Mouse (Mus musculus) midbrain, postnatal 0 days (tissue): ENCODE measurements at regions not wholly inside any gene's neighbourhood (a gene's known extent, or its start where the extent isn't known, plus 50 kb on each side); places are given as distances from the start of the nearest gene placed in this dataset.

Source experiments
- ATAC-seq: fragments of 200-750 bp; cut with Nextera tagmentation; 2 replicates; pipeline ENCODE4 v1.8.0; 2017; ENCODE audit warnings: moderate number of reproducible peaks, mild to moderate bottlenecking, moderate TSS enrichment, moderate library complexity; ENCODE audit not compliant: low FRiP score
- DNase-seq: peaks from one replicate; pipeline ENCODE4 v3.0.0-alpha.2; 2015; ENCODE audit warnings: low spot score
- H3K27ac ChIP-seq: fragments of 300-500 bp; sonication (generic); 2 replicates; pipeline ENCODE4 v1.5.1; 2014; ENCODE audit warnings: low read depth, mild to moderate bottlenecking, low read length, mixed read lengths
- H3K27me3 ChIP-seq: fragments of 300-500 bp; sonication (generic); 2 replicates; pipeline ENCODE4 v1.6.1; 2014; ENCODE audit warnings: low read length, control low read depth, mixed read lengths; ENCODE audit not compliant: insufficient read depth
- H3K36me3 ChIP-seq: fragments of 300-500 bp; sonication (generic); 2 replicates; pipeline ENCODE4 v1.6.1; 2014; ENCODE audit warnings: low read length, control low read depth, mixed read lengths; ENCODE audit not compliant: insufficient read depth
- H3K4me1 ChIP-seq: fragments of 300-500 bp; sonication (generic); 2 replicates; pipeline ENCODE4 v1.6.1; 2014; ENCODE audit warnings: mild to moderate bottlenecking, control low read depth, antibody characterized with exemption, low read length, mixed read lengths; ENCODE audit not compliant: insufficient read depth
- H3K4me2 ChIP-seq: fragments of 300-500 bp; sonication (generic); 2 replicates; pipeline ENCODE4 v1.6.1; 2014; ENCODE audit warnings: low read depth, mild to moderate bottlenecking, low read length, mixed read lengths; ENCODE audit not compliant: poor library complexity, severe bottlenecking
- H3K4me3 ChIP-seq: fragments of 300-500 bp; sonication (generic); 2 replicates; pipeline ENCODE4 v1.5.1; 2014; ENCODE audit warnings: low read depth, mild to moderate bottlenecking, low read length, moderate library complexity
- H3K9ac ChIP-seq: fragments of 300-500 bp; sonication (generic); replicated peaks from 2 replicates; pipeline ENCODE4 v1.6.1; 2014; ENCODE audit warnings: mild to moderate bottlenecking, low read length, moderate library complexity, mixed read lengths; ENCODE audit not compliant: poor library complexity, severe bottlenecking
- H3K9me3 ChIP-seq: fragments of 300-500 bp; sonication (generic); 2 replicates; pipeline ENCODE4 v1.6.1; 2016; ENCODE audit warnings: low read length, control low read depth
- CTCF ChIP-seq: IDR thresholded peaks from 2 replicates; pipeline ENCODE4 v1.5.1; 2016; ENCODE audit warnings: antibody characterized with exemption, mild to moderate bottlenecking
- WGBS: fragments of 180-500 bp; shearing (Covaris S2); extraction: QIAGEN DNeasy Blood & Tissue Kit; methylation state at CpG from one replicate; pipeline ENCODE4 v1.1.7; 2014; 5-methylcytosine and 5-hydroxymethylcytosine counted together

DNA sequence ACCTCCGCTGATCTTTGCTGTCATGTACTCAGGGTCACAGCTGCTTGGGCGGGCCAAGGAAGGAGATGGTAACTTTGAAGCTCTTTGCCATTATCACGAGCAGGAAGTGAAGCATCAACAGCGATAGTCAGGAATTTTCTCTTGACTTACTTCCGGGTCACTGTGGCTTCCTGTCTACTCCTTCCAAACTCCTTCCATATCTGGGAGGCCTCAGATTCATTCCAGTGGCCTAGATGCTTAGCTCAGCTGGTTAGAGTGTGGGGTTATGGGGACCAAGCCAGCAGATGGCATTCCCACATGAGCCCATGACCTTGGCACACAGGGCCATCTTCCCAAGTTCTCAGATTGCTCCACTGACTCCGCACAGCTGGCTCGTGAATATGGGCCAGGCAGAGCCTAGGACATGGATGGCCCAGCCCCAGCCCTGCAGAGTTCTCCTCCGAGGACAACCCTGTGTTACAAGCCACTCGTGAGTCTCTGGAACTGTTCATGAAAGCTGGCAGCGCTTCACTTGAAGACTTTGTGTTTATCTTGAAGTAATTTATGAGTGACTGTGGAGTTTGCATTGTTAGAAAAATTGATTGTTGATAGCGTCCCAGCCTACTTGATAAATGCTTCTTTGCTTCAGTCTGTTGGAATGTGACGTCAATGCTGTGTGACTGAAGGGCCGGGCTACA, 133.2 kb downstream of the Slc30a10 start:
- WGBS: 85% methylated on average over 13 of the region's 13 CpGs
- H3K36me3 ChIP-seq: no peaks in the 10 kb centered on the region
- H3K27ac ChIP-seq: no peak overlapping the region
- H3K4me1 ChIP-seq: no peaks in the 10 kb centered on the region
- H3K27me3 ChIP-seq: no peaks in the 10 kb centered on the region
- no peak overlapping the region for H3K9ac ChIP-seq
- DNase-seq (no peak), ATAC-seq (no peak)
- H3K4me2 ChIP-seq: no peak overlapping the region
- H3K9me3 ChIP-seq: no peaks in the 10 kb centered on the region
- no peak overlapping the region for H3K4me3 ChIP-seq
- no peak for TF ChIP-seq CTCF

DNA sequence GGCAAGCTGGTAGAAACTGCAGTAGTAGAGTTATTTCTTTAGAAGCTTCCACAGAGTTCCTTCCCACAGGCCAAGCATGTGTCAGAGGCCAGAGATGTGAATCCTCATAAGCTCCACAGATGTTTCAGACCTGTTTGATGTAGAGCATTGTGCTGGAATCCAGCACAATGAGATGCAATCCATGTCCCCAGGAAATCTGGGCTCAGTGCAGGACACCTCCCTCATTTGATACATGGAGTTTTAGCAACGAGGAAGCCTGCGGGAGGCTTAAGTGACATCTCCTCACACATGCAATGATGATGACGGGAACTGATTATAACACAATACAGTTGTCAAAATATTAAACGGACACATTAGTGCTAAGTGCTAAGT, 133.7 kb downstream of the Slc30a10 start:
- Histone ChIP-seq H3K4me3 (no peak overlapping the region), H3K9me3 (no peaks in the 10 kb centered on the region), H3K27me3 (no peaks in the 10 kb centered on the region), H3K27ac (no peak overlapping the region), H3K4me2 (no peak overlapping the region), H3K36me3 (no peaks in the 10 kb centered on the region), H3K4me1 (no peaks in the 10 kb centered on the region), H3K9ac (no peak overlapping the region)
- ATAC-seq: no peak
- no peak for DNase-seq
- no peak for TF ChIP-seq CTCF
- 83% methylated on average over 4 of the region's 4 CpGs for WGBS

- ATAC-seq (no peak), DNase-seq (no peak)
- 90% methylated on average over 5 of the region's 5 CpGs for WGBS
- TF ChIP-seq CTCF: no peak
- no peaks in the 10 kb centered on the region for H3K4me1 ChIP-seq
- no peak overlapping the region for H3K4me2 ChIP-seq
- H3K27ac ChIP-seq: no peak overlapping the region
- no peak overlapping the region for H3K4me3 ChIP-seq
- no peaks in the 10 kb centered on the region for H3K27me3 ChIP-seq
- no peak overlapping the region for H3K9ac ChIP-seq
- H3K36me3 ChIP-seq: no peaks in the 10 kb centered on the region
- no peaks in the 10 kb centered on the region for H3K9me3 ChIP-seq
Observed at GRCm38 (mm10) chr1:185596815-185597214, 142.2 kb downstream of the Slc30a10 start.

GRCm38 (mm10) chr1:185598514-185598913, 143.9 kb downstream of the Slc30a10 start:
- ATAC-seq (no peak), DNase-seq (no peak)
- Histone ChIP-seq H3K27me3 (no peaks in the 10 kb centered on the region), H3K27ac (no peak overlapping the region), H3K36me3 (no peaks in the 10 kb centered on the region), H3K4me3 (no peak overlapping the region), H3K4me1 (no peaks in the 10 kb centered on the region), H3K9ac (no peak overlapping the region), H3K9me3 (no peaks in the 10 kb centered on the region), H3K4me2 (no peak overlapping the region)
- no peak for TF ChIP-seq CTCF
- 89% methylated on average over 7 of the region's 7 CpGs for WGBS

GRCm38 (mm10) chr1:185601166-185601565, 146.5 kb downstream of the Slc30a10 start:
- no peaks in the 10 kb centered on the region for H3K36me3 ChIP-seq
- ATAC-seq (no peak), DNase-seq (no peak)
- H3K27ac ChIP-seq: no peak overlapping the region
- no peak overlapping the region for H3K9ac ChIP-seq
- H3K4me3 ChIP-seq: no peak overlapping the region
- no peak overlapping the region for H3K4me2 ChIP-seq
- TF ChIP-seq CTCF: no peak
- no peaks in the 10 kb centered on the region for H3K9me3 ChIP-seq
- 90% methylated on average over 1 of the region's 1 CpGs for WGBS
- H3K27me3 ChIP-seq: no peaks in the 10 kb centered on the region
- H3K4me1 ChIP-seq: no peaks in the 10 kb centered on the region

GRCm38 (mm10) chr1:185605996-185606395, 151.3 kb downstream of the Slc30a10 start:
- H3K27ac ChIP-seq: no peak overlapping the region
- no peaks in the 10 kb centered on the region for H3K27me3 ChIP-seq
- no peak overlapping the region for H3K9ac ChIP-seq
- H3K4me2 ChIP-seq: no peak overlapping the region
- H3K36me3 ChIP-seq: no peaks in the 10 kb centered on the region
- H3K4me1 ChIP-seq: no peaks in the 10 kb centered on the region
- H3K9me3 ChIP-seq: no peaks in the 10 kb centered on the region
- no peak for TF ChIP-seq CTCF
- no peak overlapping the region for H3K4me3 ChIP-seq
- ATAC-seq: no peak
- 76% methylated on average over 4 of the region's 4 CpGs for WGBS
- no peak for DNase-seq
